Mouse (Mus musculus) adipocyte (in vitro differentiated cells): ENCODE data around the gene Sec63.

Source experiments
- DNase-seq: peaks from one replicate; pipeline ENCODE4 v3.0.0-alpha.2; 2016; ENCODE audit warnings: low spot score

Gene Sec63

GRCm38 (mm10) chr10:42760999-42761900, at the start of gene Sec63:
Gene Sec63 (plus strand): TSS chr10:42761496.
- DNase-seq, result peak; percentile 97

DNA sequence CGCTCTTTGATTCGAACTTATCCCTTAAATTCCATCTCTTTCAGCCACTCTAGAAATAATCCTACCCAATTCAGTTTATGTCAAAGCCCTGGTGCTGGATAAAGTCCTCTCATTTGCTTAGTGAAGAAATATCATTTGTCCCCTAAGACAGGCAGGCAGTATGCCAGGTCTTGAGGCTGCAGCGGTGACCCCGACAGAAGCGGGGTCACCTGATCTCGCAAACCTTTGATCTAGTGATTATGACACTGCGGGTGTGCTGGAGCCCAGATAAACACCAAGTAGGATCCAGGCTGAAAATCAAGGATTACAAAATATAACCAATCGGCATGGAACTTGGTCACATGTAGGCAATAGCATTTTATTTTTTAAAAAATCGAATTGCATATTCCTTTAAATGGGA, 46.6 kb upstream of the Sec63 start:
- DNase-seq, result no peak

- no peak for DNase-seq
Observed at GRCm38 (mm10) chr10:42715366-42716035, 45.8 kb upstream of the Sec63 start.

- no peak for DNase-seq
Observed at GRCm38 (mm10) chr10:42722116-42722515, 39.2 kb upstream of the Sec63 start.

DNA sequence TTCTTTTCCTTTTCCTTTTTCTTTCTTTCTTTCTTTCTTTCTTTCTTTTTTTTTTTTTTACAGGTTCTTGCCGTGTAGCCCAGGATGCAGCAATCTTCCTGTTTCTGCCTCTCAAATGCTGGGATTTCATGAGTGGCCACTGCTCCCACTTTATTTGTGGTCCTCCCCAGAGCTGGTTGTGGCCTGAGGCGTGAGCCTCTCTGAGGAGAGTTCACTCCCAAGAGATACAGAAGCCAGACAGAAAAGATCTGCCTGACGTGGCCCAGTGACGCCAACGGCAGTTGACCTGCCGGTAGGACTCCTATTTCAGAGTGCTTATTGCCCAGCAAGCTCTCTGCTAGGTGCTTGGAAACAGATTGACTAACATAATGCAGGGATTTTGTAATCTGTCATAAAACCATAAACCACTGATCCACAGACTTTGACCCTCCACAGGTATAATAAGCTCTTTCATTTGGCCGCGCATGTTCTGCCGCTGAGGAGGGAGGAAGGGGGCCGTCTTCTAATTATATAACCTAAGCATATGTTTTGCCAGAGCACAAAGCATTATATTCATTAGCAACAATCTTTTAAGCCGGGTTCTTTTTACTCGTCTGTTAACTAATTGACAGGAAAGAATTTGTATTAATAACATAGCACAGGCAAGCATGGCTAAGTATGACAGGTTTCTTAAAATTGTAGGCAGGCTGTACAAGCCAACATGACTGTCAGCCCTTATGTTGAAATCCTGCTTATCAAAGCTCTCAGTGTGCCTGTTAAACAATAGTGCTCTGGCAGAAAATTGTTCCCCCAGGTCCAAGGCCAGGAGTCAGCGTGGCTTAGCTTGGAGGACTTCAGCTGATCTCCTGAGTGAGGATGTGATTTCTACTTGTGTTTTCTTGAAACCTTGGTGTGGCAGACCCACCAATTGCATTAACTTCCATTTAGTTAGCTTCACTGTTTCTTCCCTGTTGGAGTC, 37.7 kb upstream of the Sec63 start:
- DNase-seq, result no peak

DNA sequence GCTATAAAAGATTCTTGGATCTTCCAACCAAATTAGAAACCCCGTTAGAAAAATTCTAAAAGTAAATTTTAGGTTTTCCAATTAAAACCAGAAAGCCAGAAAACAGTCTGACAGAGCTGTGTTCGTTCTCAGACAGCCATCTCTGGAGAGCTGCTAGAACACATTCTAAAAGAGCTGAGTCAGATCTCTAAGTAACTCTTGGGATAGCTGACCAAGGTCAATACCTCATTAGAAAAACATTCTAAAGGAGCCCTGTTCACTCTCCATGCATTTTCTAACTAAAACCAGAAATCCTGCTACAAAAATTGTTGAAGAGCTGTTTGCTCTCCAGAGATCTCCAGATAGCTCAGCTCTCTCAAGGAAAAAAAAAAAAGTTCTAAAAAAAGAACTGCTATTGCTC, 31.7 kb upstream of the Sec63 start:
- no peak for DNase-seq

GRCm38 (mm10) chr10:42734546-42735060, 26.7 kb upstream of the Sec63 start:
- DNase-seq, result peak; percentile 75

- no peak for DNase-seq
Observed at GRCm38 (mm10) chr10:42751813-42752212, 9.5 kb upstream of the Sec63 start.

- peak; percentile 75 for DNase-seq
Observed at GRCm38 (mm10) chr10:42754341-42754740, 7.0 kb upstream of the Sec63 start.

DNA sequence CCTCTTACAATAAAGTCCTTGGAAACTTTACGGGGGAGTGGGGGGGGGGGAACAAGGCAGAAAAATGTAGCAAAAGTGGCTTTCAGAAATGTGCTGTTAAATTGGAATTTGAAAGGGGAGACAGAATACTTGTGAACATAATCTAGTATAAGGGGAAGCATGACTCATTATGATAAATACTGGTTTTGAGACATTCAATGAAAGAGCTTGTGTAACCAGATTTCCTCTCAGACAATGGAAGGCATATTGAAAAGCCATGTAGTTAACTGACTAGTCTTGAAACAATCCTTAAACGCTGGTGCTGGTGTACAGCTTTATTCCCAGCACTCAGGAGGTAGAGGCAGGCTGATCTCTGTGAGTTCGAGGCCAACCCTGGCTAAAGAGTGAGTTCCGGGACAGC, 1.6 kb upstream of the Sec63 start:
- no peak for DNase-seq

- no peak for DNase-seq
Observed at GRCm38 (mm10) chr10:42760329-42760728, 967 bp upstream of the Sec63 start.

GRCm38 (mm10) chr10:42761901-42762669, 789 bp downstream of the Sec63 start:
- DNase-seq, result peak; percentile 41

- DNase-seq, result no peak
Observed at GRCm38 (mm10) chr10:42762670-42763058, 1.4 kb downstream of the Sec63 start.

- no peak for DNase-seq
Observed at GRCm38 (mm10) chr10:42763246-42763645, 1.9 kb downstream of the Sec63 start.

- DNase-seq, result no peak
Observed at GRCm38 (mm10) chr10:42765344-42765743, 4.0 kb downstream of the Sec63 start.

GRCm38 (mm10) chr10:42775450-42775849, 14.2 kb downstream of the Sec63 start:
- no peak for DNase-seq

- no peak for DNase-seq
Observed at GRCm38 (mm10) chr10:42780753-42781152, 19.5 kb downstream of the Sec63 start.

DNA sequence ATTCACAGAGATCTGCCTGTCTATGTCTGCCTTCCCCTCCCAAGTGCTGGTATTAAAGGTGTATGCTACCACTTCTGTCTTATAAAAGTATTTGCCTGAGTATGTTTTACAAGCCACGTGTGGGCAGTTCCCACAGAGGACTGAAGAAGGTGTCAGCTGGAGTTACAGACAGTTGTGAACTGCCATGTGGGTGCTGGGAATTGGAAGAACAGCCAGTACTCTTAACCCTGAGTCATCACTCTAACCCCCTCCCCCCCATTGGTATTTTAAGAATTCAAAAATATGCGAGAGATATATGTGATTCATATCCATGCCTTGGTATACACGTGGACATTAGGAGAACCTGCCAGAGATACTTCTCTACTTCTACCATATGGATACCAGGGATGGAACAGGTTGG, 20.4 kb downstream of the Sec63 start:
- DNase-seq, result no peak

GRCm38 (mm10) chr10:42800922-42801321, 39.6 kb downstream of the Sec63 start:
- DNase-seq, result no peak

DNA sequence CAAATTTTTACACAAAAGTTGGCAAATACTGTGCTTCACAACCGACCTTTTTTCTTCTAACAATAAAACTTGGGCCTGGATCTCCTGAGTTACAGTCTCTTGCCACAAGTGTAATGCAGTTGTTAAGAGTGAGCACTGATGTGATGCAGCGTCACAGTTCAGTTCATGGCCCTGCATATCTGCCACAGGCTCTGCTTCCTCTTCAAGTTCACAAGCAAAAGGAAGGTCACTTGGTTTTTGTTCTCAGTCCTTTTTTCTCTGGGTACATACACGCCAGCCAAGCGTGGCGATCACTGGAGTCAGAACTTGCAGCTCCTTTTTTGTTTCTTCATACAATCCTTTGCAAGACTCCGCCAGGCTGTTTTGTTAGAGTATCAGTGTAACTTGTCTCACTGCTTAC, 64.6 kb downstream of the Sec63 start:
- no peak for DNase-seq

GRCm38 (mm10) chr10:42827155-42827554, 65.9 kb downstream of the Sec63 start:
- peak; percentile 15 for DNase-seq
